Mouse (Mus musculus) kidney, postnatal 0 days (tissue): Measurements from ENCODE around the gene A530032D15Rik. TPM values are rescaled to one million over a fixed set of nuclear protein-coding genes. Genes with fewer than 3 reads are reported as not detected.
"Not testable (repeated sequence)": the region's sequence is repeated elsewhere in the genome, so short reads cannot be mapped to it uniquely, and the experiment has no call there.

Experiments used
- ATAC-seq: fragments of 200-750 bp; cut with Nextera tagmentation; replicated peaks from 2 replicates; pipeline ENCODE4 v1.8.0; 2017; ENCODE audit warnings: low read depth, moderate number of reproducible peaks, moderate TSS enrichment, moderate library complexity; ENCODE audit not compliant: low FRiP score
- DNase-seq: peaks from one replicate; pipeline ENCODE4 v3.0.0-alpha.2; 2016; ENCODE audit warnings: low spot score
- H3K27ac ChIP-seq: fragments of 300-500 bp; sonication (generic); 2 replicates; pipeline ENCODE4 v1.5.1; 2014; ENCODE audit warnings: mild to moderate bottlenecking
- H3K27me3 ChIP-seq: fragments of 300-500 bp; sonication (generic); 2 replicates; pipeline ENCODE4 v1.6.1; 2014; ENCODE audit warnings: low read length, mixed read lengths; ENCODE audit not compliant: insufficient read depth
- H3K36me3 ChIP-seq: fragments of 300-500 bp; sonication (generic); 2 replicates; pipeline ENCODE4 v1.6.1; 2014; ENCODE audit warnings: low read length, mixed read lengths; ENCODE audit not compliant: insufficient read depth
- H3K4me1 ChIP-seq: fragments of 300-500 bp; sonication (generic); replicated peaks from 2 replicates; pipeline ENCODE4 v1.6.1; 2014; ENCODE audit warnings: antibody characterized with exemption, low read length, mixed read lengths; ENCODE audit not compliant: insufficient read depth
- H3K4me2 ChIP-seq: fragments of 300-500 bp; sonication (generic); 2 replicates; pipeline ENCODE4 v1.6.1; 2014; ENCODE audit warnings: mild to moderate bottlenecking, low read length, moderate library complexity, mixed read lengths
- H3K4me3 ChIP-seq: fragments of 300-500 bp; sonication (generic); replicated peaks from 2 replicates; pipeline ENCODE4 v1.5.1; 2014; ENCODE audit warnings: low read depth, low read length
- H3K9ac ChIP-seq: fragments of 300-500 bp; sonication (generic); 2 replicates; pipeline ENCODE4 v1.6.1; 2014; ENCODE audit warnings: low read depth, low read length
- H3K9me3 ChIP-seq: fragments of 300-500 bp; sonication (generic); replicated peaks from 2 replicates; pipeline ENCODE4 v1.6.1; 2016; ENCODE audit warnings: low read length, inconsistent platforms, mixed read lengths
- CTCF ChIP-seq: IDR thresholded peaks from 2 replicates; pipeline ENCODE4 v1.5.1; 2016; ENCODE audit warnings: antibody characterized with exemption, low read depth, mild to moderate bottlenecking, moderate library complexity
- WGBS: fragments of 180-500 bp; shearing (Covaris S2); extraction: QIAGEN DNeasy Blood & Tissue Kit; methylation state at CpG from one replicate; pipeline ENCODE4 v1.1.7; 2014; 5-methylcytosine and 5-hydroxymethylcytosine counted together
- polyA plus RNA-seq: library from polyadenylated mRNA; unstranded; fragments of >200 nt; fragmentation: Nextera tagmentation; extraction: Ambion mirVana; gene quantifications from 2 replicates; pipeline ENCODE4 v1.2.1, GENCODE M21; 2015

A530032D15Rik gene
- polyA plus RNA-seq: not detected in 2 replicates

GRCm38 (mm10) chr1:85109753-85110152 lies at the start of gene A530032D15Rik:
Gene A530032D15Rik, minus strand, starts transcription at chr1:85109853.
- H3K27ac ChIP-seq, H3K4me2 ChIP-seq, H3K9ac ChIP-seq, H3K27me3 ChIP-seq, H3K4me1 ChIP-seq, ATAC-seq, H3K36me3 ChIP-seq, H3K9me3 ChIP-seq, DNase-seq, H3K4me3 ChIP-seq: not testable (repeated sequence)
- WGBS: no CpG with 5 or more reads among the region's 7 CpGs

GRCm38 (mm10) chr1:85155151-85155550 lies 45.5 kb upstream of the A530032D15Rik start:
- H3K27me3 ChIP-seq, H3K9ac ChIP-seq, H3K36me3 ChIP-seq, DNase-seq, ATAC-seq, H3K4me2 ChIP-seq, H3K4me3 ChIP-seq, H3K4me1 ChIP-seq, H3K27ac ChIP-seq, H3K9me3 ChIP-seq: not testable (repeated sequence)
- WGBS: 76% methylated on average over 4 of the region's 5 CpGs

GRCm38 (mm10) chr1:85133671-85134070 lies 24.0 kb upstream of the A530032D15Rik start:
- WGBS: 94% methylated on average over 22 of the region's 22 CpGs
- not testable (repeated sequence) for H3K27me3 ChIP-seq, H3K4me2 ChIP-seq, H3K9ac ChIP-seq, H3K4me3 ChIP-seq, H3K27ac ChIP-seq, H3K36me3 ChIP-seq, H3K9me3 ChIP-seq, DNase-seq, H3K4me1 ChIP-seq, ATAC-seq

- not testable (repeated sequence) for ATAC-seq, H3K4me1 ChIP-seq, DNase-seq, H3K4me2 ChIP-seq, H3K9ac ChIP-seq, H3K27me3 ChIP-seq, H3K36me3 ChIP-seq, H3K27ac ChIP-seq, H3K9me3 ChIP-seq, H3K4me3 ChIP-seq
- WGBS: 92% methylated on average over 4 of the region's 4 CpGs
Measured at GRCm38 (mm10) chr1:85121841-85122240, 12.2 kb upstream of the A530032D15Rik start.

- WGBS: 79% methylated on average over 5 of the region's 6 CpGs
- DNase-seq, H3K9ac ChIP-seq, H3K9me3 ChIP-seq, H3K4me2 ChIP-seq, H3K27ac ChIP-seq, H3K36me3 ChIP-seq, H3K4me3 ChIP-seq, H3K4me1 ChIP-seq, ATAC-seq, H3K27me3 ChIP-seq: not testable (repeated sequence)
Measured at GRCm38 (mm10) chr1:85118341-85118740, 8.7 kb upstream of the A530032D15Rik start.

GRCm38 (mm10) chr1:85117537-85117936 lies 7.9 kb upstream of the A530032D15Rik start:
- H3K27me3 ChIP-seq, ATAC-seq, H3K4me3 ChIP-seq, H3K36me3 ChIP-seq, H3K27ac ChIP-seq, H3K4me2 ChIP-seq, DNase-seq, H3K9me3 ChIP-seq, H3K9ac ChIP-seq, H3K4me1 ChIP-seq: not testable (repeated sequence)
- WGBS: 67% methylated on average over 4 of the region's 6 CpGs

- 56% methylated on average over 6 of the region's 6 CpGs for WGBS
- H3K9me3 ChIP-seq, H3K36me3 ChIP-seq: not testable (repeated sequence)
Measured at GRCm38 (mm10) chr1:85114666-85115402, 5.2 kb upstream of the A530032D15Rik start.

GRCm38 (mm10) chr1:85114078-85114477 lies 4.4 kb upstream of the A530032D15Rik start:
- not testable (repeated sequence) for H3K36me3 ChIP-seq, H3K9me3 ChIP-seq, H3K4me1 ChIP-seq, H3K27me3 ChIP-seq, DNase-seq, H3K27ac ChIP-seq, H3K9ac ChIP-seq, H3K4me2 ChIP-seq, H3K4me3 ChIP-seq
- 75% methylated on average over 3 of the region's 3 CpGs for WGBS
- ATAC-seq: peak; percentile 59

More at GRCm38 (mm10) chr1:85114666-85115402, 5.2 kb upstream of the A530032D15Rik start:
- H3K4me3 ChIP-seq, H3K27ac ChIP-seq, DNase-seq, H3K9ac ChIP-seq, H3K4me2 ChIP-seq, H3K4me1 ChIP-seq, H3K27me3 ChIP-seq, ATAC-seq: not testable (repeated sequence)
- peak; percentile 34; the same call in 1 of the 2 replicates for TF ChIP-seq CTCF

- H3K4me3 ChIP-seq, H3K9ac ChIP-seq, H3K4me2 ChIP-seq, H3K9me3 ChIP-seq, H3K27ac ChIP-seq, H3K27me3 ChIP-seq, H3K4me1 ChIP-seq, H3K36me3 ChIP-seq, DNase-seq, ATAC-seq: not testable (repeated sequence)
- 72% methylated on average over 2 of the region's 5 CpGs for WGBS
Measured at GRCm38 (mm10) chr1:85112889-85113288, 3.2 kb upstream of the A530032D15Rik start.
